Mouse (Mus musculus) small intestine, adult 2 months (tissue): ENCODE measurements around the gene Pkp4.

Experiments
- CTCF ChIP-seq: fragments of 200-500 bp; IDR thresholded peaks from 2 replicates; pipeline ENCODE4 v1.5.1; 2012; ENCODE audit warnings: low read depth, mild to moderate bottlenecking, control low read depth, inconsistent platforms, low read length, moderate library complexity, mixed read lengths; ENCODE audit not compliant: insufficient replicate concordance, insufficient read length; ENCODE audit errors: extremely low read depth
- POLR2A ChIP-seq: fragments of 200-500 bp; IDR thresholded peaks from 2 replicates; pipeline ENCODE4 v1.6.1; 2012; ENCODE audit warnings: low read depth, mild to moderate bottlenecking, control low read depth, inconsistent platforms, low read length, moderate library complexity

GRCm38 (mm10) chr2:59190186-59190585 lies 29.5 kb downstream of the Pkp4 start:
- no peak for TF ChIP-seq CTCF
- no peak for TF ChIP-seq POLR2A
